Mouse (Mus musculus) MEL (cell line): ENCODE measurements at regions not wholly inside any gene's neighbourhood (a gene's known extent, or its start where the extent isn't known, plus 50 kb on each side); places are given as distances from the start of the nearest gene placed in this dataset.

Experiments
- DNase-seq: peaks from one replicate; pipeline ENCODE4 v3.0.0; 2011; ENCODE audit warnings: low read depth, low spot score
- H3K27ac ChIP-seq: 2 replicates; pipeline ENCODE4 v1.5.1; 2012; ENCODE audit warnings: low read depth, mild to moderate bottlenecking, control low read depth, low read length, moderate library complexity; ENCODE audit not compliant: control insufficient read depth
- H3K27me3 ChIP-seq, 2 experiments: fragments of 150-350 bp in 1 of 2; sonication (generic) in 1 of 2; 2 replicates each; pipeline ENCODE4 v1.6.1; 2012; ENCODE audit warnings: low read length in 2 of 2, mild to moderate bottlenecking in 2 of 2, improper control_type of control experiment in 1 of 2, moderate library complexity in 1 of 2; ENCODE audit not compliant: insufficient read depth in 2 of 2, control insufficient read depth in 1 of 2
- H3K36me3 ChIP-seq, 2 experiments: 2 replicates each; pipeline ENCODE4 v1.6.1; 2012 to 2014; ENCODE audit warnings: low read length in 2 of 2, improper control_type of control experiment in 1 of 2, inconsistent platforms in 1 of 2, mild to moderate bottlenecking in 1 of 2; ENCODE audit not compliant: insufficient read depth in 2 of 2, control insufficient read depth in 1 of 2
- H3K4me1 ChIP-seq, 2 experiments: fragments of 150-350 bp in 1 of 2; sonication (generic) in 1 of 2; 2 replicates each; pipeline ENCODE4 v1.6.1; 2012; ENCODE audit warnings: low read length in 2 of 2, improper control_type of control experiment in 1 of 2, mild to moderate bottlenecking in 1 of 2; ENCODE audit not compliant: insufficient read depth in 2 of 2, control insufficient read depth in 1 of 2
- H3K4me3 ChIP-seq, 2 experiments: fragments of 150-350 bp in 1 of 2; sonication (generic) in 1 of 2; 2 replicates each; pipeline ENCODE4 v1.5.1; 2012; ENCODE audit warnings: low read depth in 2 of 2, low read length in 2 of 2, mild to moderate bottlenecking in 2 of 2, moderate library complexity in 2 of 2, control low read depth in 1 of 2, improper control_type of control experiment in 1 of 2; ENCODE audit not compliant: control insufficient read depth in 1 of 2, insufficient read depth in 1 of 2
- H3K79me2 ChIP-seq: 2 replicates; pipeline ENCODE4 v1.6.1; 2012; ENCODE audit warnings: mild to moderate bottlenecking, low read length, moderate library complexity; ENCODE audit not compliant: control insufficient read depth, poor library complexity, insufficient read depth
- H3K9ac ChIP-seq: 2 replicates; pipeline ENCODE4 v1.6.1; 2012; ENCODE audit warnings: low read depth, mild to moderate bottlenecking, control low read depth, low read length, moderate library complexity; ENCODE audit not compliant: control insufficient read depth, poor library complexity, severe bottlenecking
- H3K9me3 ChIP-seq: fragments of 150-350 bp; sonication (generic); replicated peaks from 2 replicates; pipeline ENCODE4 v1.6.1; 2012; ENCODE audit warnings: mild to moderate bottlenecking, low read length, improper control_type of control experiment, moderate library complexity; ENCODE audit not compliant: insufficient read depth
- BHLHE40 ChIP-seq: IDR thresholded peaks from 2 replicates; pipeline ENCODE4 v1.6.1; 2012; ENCODE audit warnings: low read depth, mild to moderate bottlenecking, inconsistent platforms, low read length, improper control_type of control experiment, borderline replicate concordance
- CHD1 ChIP-seq: IDR thresholded peaks from 2 replicates; pipeline ENCODE4 v1.6.1; 2012; ENCODE audit warnings: low read depth, mild to moderate bottlenecking, inconsistent platforms, low read length, improper control_type of control experiment
- CHD2 ChIP-seq: IDR thresholded peaks from 2 replicates; pipeline ENCODE4 v1.6.1; 2011; ENCODE audit warnings: low read length, improper control_type of control experiment
- CTCF ChIP-seq, 3 experiments: IDR thresholded peaks in 2 of 3; conservative IDR thresholded peaks in 1 of 3; 2 replicates each; pipeline ENCODE4 v1.5.1; 2011 to 2012; ENCODE audit warnings: low read length in 3 of 3, low read depth in 2 of 3, mild to moderate bottlenecking in 2 of 3, improper control_type of control experiment in 1 of 3, inconsistent platforms in 1 of 3, mixed read lengths in 1 of 3, moderate library complexity in 1 of 3; ENCODE audit not compliant: control insufficient read depth in 1 of 3, insufficient read depth in 1 of 3, poor library complexity in 1 of 3, severe bottlenecking in 1 of 3
- E2F4 ChIP-seq: IDR thresholded peaks from 2 replicates; pipeline ENCODE4 v1.6.1; 2011; ENCODE audit warnings: low read depth, low read length, improper control_type of control experiment, borderline replicate concordance
- EP300 ChIP-seq, 2 experiments: IDR thresholded peaks; 2 replicates each; pipeline ENCODE4 v1.6.1; 2011; ENCODE audit warnings: improper control_type of control experiment in 2 of 2, low read length in 2 of 2, low read depth in 1 of 2, mild to moderate bottlenecking in 1 of 2
- GABPA ChIP-seq: IDR thresholded peaks from 2 replicates; pipeline ENCODE4 v1.6.1; 2012; ENCODE audit warnings: low read depth, mild to moderate bottlenecking, inconsistent platforms, low read length, improper control_type of control experiment, moderate library complexity
- GATA1 ChIP-seq: IDR thresholded peaks from 2 replicates; pipeline ENCODE4 v1.6.1; 2011; ENCODE audit warnings: low read depth, low read length, improper control_type of control experiment
- HCFC1 ChIP-seq: IDR thresholded peaks from 2 replicates; pipeline ENCODE4 v1.6.1; 2012; ENCODE audit warnings: low read depth, mild to moderate bottlenecking, inconsistent platforms, low read length, improper control_type of control experiment, moderate library complexity
- JUND ChIP-seq: IDR thresholded peaks from 2 replicates; pipeline ENCODE4 v1.6.1; 2011; ENCODE audit warnings: low read depth, mild to moderate bottlenecking, improper control_type of control experiment, low read length
- KAT2A ChIP-seq: conservative IDR thresholded peaks from 2 replicates; pipeline ENCODE4 v1.6.1; 2012; ENCODE audit warnings: low read depth, low read length, improper control_type of control experiment, inconsistent platforms
- MAZ ChIP-seq: IDR thresholded peaks from 2 replicates; pipeline ENCODE4 v1.6.1; 2012; ENCODE audit warnings: low read depth, mild to moderate bottlenecking, inconsistent platforms, low read length, improper control_type of control experiment
- MEF2A ChIP-seq: IDR thresholded peaks from 2 replicates; pipeline ENCODE4 v1.6.1; 2014; ENCODE audit warnings: low read depth, mild to moderate bottlenecking, inconsistent platforms, low read length, improper control_type of control experiment; ENCODE audit not compliant: poor library complexity, insufficient replicate concordance, severe bottlenecking; ENCODE audit errors: extremely low read depth
- POLR2AphosphoS5 ChIP-seq: IDR thresholded peaks from 2 replicates; pipeline ENCODE4 v1.6.1; 2012; ENCODE audit warnings: low read depth, borderline replicate concordance, mild to moderate bottlenecking, inconsistent platforms, low read length, moderate library complexity, mixed read lengths
- RAD21 ChIP-seq: IDR thresholded peaks from 2 replicates; pipeline ENCODE4 v1.6.1; 2011; ENCODE audit warnings: mild to moderate bottlenecking, low read depth, low read length, improper control_type of control experiment
- RCOR1 ChIP-seq: IDR thresholded peaks from 2 replicates; pipeline ENCODE4 v1.6.1; 2012; ENCODE audit warnings: low read depth, mild to moderate bottlenecking, inconsistent platforms, low read length, improper control_type of control experiment
- TAL1 ChIP-seq: IDR thresholded peaks from 2 replicates; pipeline ENCODE4 v1.6.1; 2012; ENCODE audit warnings: mild to moderate bottlenecking, inconsistent platforms, low read length, moderate library complexity, mixed read lengths
- TCF12 ChIP-seq: IDR thresholded peaks from 2 replicates; pipeline ENCODE4 v1.6.1; 2014; ENCODE audit warnings: low read depth, mild to moderate bottlenecking, inconsistent platforms, low read length, improper control_type of control experiment, moderate library complexity
- USF1 ChIP-seq: IDR thresholded peaks from 2 replicates; pipeline ENCODE4 v1.6.1; 2014; ENCODE audit warnings: low read depth, mild to moderate bottlenecking, inconsistent platforms, low read length, improper control_type of control experiment, moderate library complexity
- USF2 ChIP-seq, 2 experiments: IDR thresholded peaks; 2 replicates each; pipeline ENCODE4 v1.6.1; 2011 to 2012; ENCODE audit warnings: improper control_type of control experiment in 2 of 2, low read length in 2 of 2, borderline replicate concordance in 1 of 2, inconsistent platforms in 1 of 2, low read depth in 1 of 2, mild to moderate bottlenecking in 1 of 2; ENCODE audit not compliant: insufficient read depth in 1 of 2
- ZC3H11A ChIP-seq: IDR thresholded peaks from 2 replicates; pipeline ENCODE4 v1.6.1; 2012; ENCODE audit warnings: low read depth, mild to moderate bottlenecking, inconsistent platforms, low read length, improper control_type of control experiment

DNA sequence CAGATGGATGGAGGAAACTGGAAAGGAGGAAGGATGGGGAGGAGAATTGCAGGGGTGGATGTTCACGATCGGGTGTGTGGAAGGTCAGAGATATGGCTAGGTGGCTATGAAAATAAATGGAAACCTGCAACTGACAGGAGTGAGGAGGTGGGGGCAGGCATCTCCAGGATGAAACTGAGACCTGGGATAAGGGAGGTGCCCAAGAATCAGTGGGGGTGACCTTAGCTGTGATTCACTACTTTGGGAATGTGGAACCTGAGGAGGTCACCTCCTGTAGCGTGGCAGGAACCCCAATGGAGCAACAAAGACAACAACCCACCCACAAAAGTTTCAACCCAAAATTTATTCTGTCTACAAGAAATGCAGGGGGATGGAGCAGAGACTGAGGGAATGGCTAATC is 339.6 kb downstream of the Tmem135 start:
- Histone ChIP-seq H3K9me3 (no peaks in the 10 kb centered on the region), H3K4me3 (no peak overlapping the region), H3K27ac (no peak overlapping the region), H3K9ac (no peak overlapping the region), H3K27me3 (no peaks in the 10 kb centered on the region), H3K36me3 (no peaks in the 10 kb centered on the region)
- DNase-seq: no peak
- TF ChIP-seq USF2 (IDR thresholded peaks at IDR 0.05; ENCODE audit: borderline replicate concordance in 1 of 2, insufficient read depth in 1 of 2, low read depth in 1 of 2, low read length in 2 of 2) (no peak), MEF2A (no peak), TCF12 (no peak), RAD21 (no peak), CTCF (IDR thresholded peaks at IDR 0.05 in 2 of 3, conservative IDR thresholded peaks at IDR 0.05 in 1 of 3; ENCODE audit: control insufficient read depth in 1 of 3, insufficient read depth in 1 of 3, low read depth in 2 of 3, low read length in 3 of 3, poor library complexity in 1 of 3, severe bottlenecking in 1 of 3) (no peak), E2F4 (no peak)
- TF ChIP-seq, all 39 proteins: peak for 0
- Histone ChIP-seq H3K4me1 (no peaks in the 10 kb centered on the region), H3K79me2 (no peaks in the 10 kb centered on the region)

GRCm38 (mm10) chr7:89063630-89064029 is 340.4 kb downstream of the Tmem135 start:
- Histone ChIP-seq H3K9ac (no peak overlapping the region), H3K4me3 (no peak overlapping the region), H3K79me2 (no peaks in the 10 kb centered on the region), H3K36me3 (no peaks in the 10 kb centered on the region), H3K4me1 (no peaks in the 10 kb centered on the region), H3K27me3 (no peaks in the 10 kb centered on the region), H3K9me3 (no peaks in the 10 kb centered on the region), H3K27ac (no peak overlapping the region)
- no peak for DNase-seq
- no peak for TF ChIP-seq EP300 (IDR thresholded peaks at IDR 0.05; ENCODE audit: low read depth in 1 of 2, low read length in 2 of 2)
- no peak for TF ChIP-seq TAL1
- no peak for TF ChIP-seq USF2 (IDR thresholded peaks at IDR 0.05; ENCODE audit: borderline replicate concordance in 1 of 2, insufficient read depth in 1 of 2, low read depth in 1 of 2, low read length in 2 of 2)
- no peak for TF ChIP-seq RCOR1
- TF ChIP-seq KAT2A: no peak
- no peak for TF ChIP-seq BHLHE40
- no peak for TF ChIP-seq POLR2AphosphoS5

DNA sequence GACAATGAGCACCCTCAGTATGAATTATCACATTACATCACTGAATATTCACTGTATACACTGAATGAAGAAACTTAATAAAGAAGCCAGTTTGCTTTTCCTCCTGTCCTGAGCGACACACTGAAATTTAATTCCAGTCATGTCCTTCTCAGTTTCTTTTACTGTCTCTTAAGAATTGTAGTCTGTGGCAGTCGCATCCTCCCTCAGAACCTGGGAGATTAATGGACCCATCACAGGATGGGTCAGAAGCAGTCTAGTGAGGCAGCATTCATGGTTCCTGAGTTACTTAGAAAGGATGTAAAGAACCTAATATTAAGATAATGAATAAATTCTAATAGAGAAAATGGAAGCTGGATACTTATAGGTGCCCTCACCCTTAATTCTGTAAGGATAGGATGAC is 349.5 kb downstream of the Tmem135 start:
- no peak for DNase-seq
- no peaks in the 10 kb centered on the region for H3K9me3 ChIP-seq

More for the DNA sequence above, 349.5 kb downstream of the Tmem135 start:
- no peak overlapping the region for H3K9ac ChIP-seq
- no peak for TF ChIP-seq GABPA
- no peak for TF ChIP-seq MAZ
- TF ChIP-seq GATA1: no peak
- TF ChIP-seq JUND: no peak
- TF ChIP-seq ZC3H11A: no peak
- TF ChIP-seq CHD2: no peak
- no peak for TF ChIP-seq POLR2AphosphoS5
- TF ChIP-seq HCFC1: no peak
- no peak for TF ChIP-seq CHD1
- TF ChIP-seq E2F4: no peak
- no peak for TF ChIP-seq CTCF (IDR thresholded peaks at IDR 0.05 in 2 of 3, conservative IDR thresholded peaks at IDR 0.05 in 1 of 3; ENCODE audit: control insufficient read depth in 1 of 3, insufficient read depth in 1 of 3, low read depth in 2 of 3, low read length in 3 of 3, poor library complexity in 1 of 3, severe bottlenecking in 1 of 3)
- TF ChIP-seq USF1: no peak
- TF ChIP-seq, all 39 proteins: peak for 0
- Histone ChIP-seq H3K36me3 (no peaks in the 10 kb centered on the region), H3K27me3 (no peaks in the 10 kb centered on the region; a peak in 1 of 4 replicates), H3K79me2 (no peaks in the 10 kb centered on the region), H3K4me3 (no peak overlapping the region), H3K4me1 (no peaks in the 10 kb centered on the region), H3K27ac (no peak overlapping the region)
